Mouse (Mus musculus) kidney, embryonic 15.5 days (tissue): Measurements from ENCODE around the gene S100a4. TPM values are rescaled to one million over a fixed set of nuclear protein-coding genes. Genes with fewer than 3 reads are reported as not detected.

ENCODE experiments used
- ATAC-seq: fragments of 200-750 bp; cut with Nextera tagmentation; replicated peaks from 2 replicates; pipeline ENCODE4 v1.8.0; 2017; ENCODE audit warnings: moderate TSS enrichment; ENCODE audit not compliant: low FRiP score
- H3K27ac ChIP-seq: fragments of 300-500 bp; sonication (generic); 2 replicates; pipeline ENCODE4 v1.5.1; 2015; ENCODE audit warnings: mild to moderate bottlenecking, inconsistent platforms
- H3K27me3 ChIP-seq: fragments of 300-500 bp; sonication (generic); 2 replicates; pipeline ENCODE4 v1.6.1; 2015; ENCODE audit warnings: inconsistent platforms
- H3K36me3 ChIP-seq: fragments of 300-500 bp; sonication (generic); 2 replicates; pipeline ENCODE4 v1.6.1; 2015; ENCODE audit warnings: inconsistent platforms
- H3K4me1 ChIP-seq: fragments of 300-500 bp; sonication (generic); 2 replicates; pipeline ENCODE4 v1.6.1; 2015; ENCODE audit warnings: inconsistent platforms
- H3K4me2 ChIP-seq: fragments of 300-500 bp; sonication (generic); 2 replicates; pipeline ENCODE4 v1.6.1; 2015; ENCODE audit warnings: moderate library complexity, mild to moderate bottlenecking, inconsistent platforms
- H3K4me3 ChIP-seq: fragments of 300-500 bp; sonication (generic); replicated peaks from 2 replicates; pipeline ENCODE4 v1.5.1; 2015; ENCODE audit warnings: mild to moderate bottlenecking, inconsistent platforms
- H3K9ac ChIP-seq: fragments of 300-500 bp; sonication (generic); 2 replicates; pipeline ENCODE4 v1.6.1; 2015; ENCODE audit warnings: mild to moderate bottlenecking, inconsistent platforms
- H3K9me3 ChIP-seq: fragments of 300-500 bp; sonication (generic); replicated peaks from 2 replicates; pipeline ENCODE4 v1.6.1; 2016; ENCODE audit warnings: inconsistent platforms
- WGBS: fragments of 180-500 bp; shearing (Covaris S2); methylation state at CpG from one replicate; pipeline ENCODE4 v1.1.7; 2015; ENCODE audit warnings: mixed read lengths; 5-methylcytosine and 5-hydroxymethylcytosine counted together
- polyA plus RNA-seq: library from polyadenylated mRNA; unstranded; fragments of >200 nt; fragmentation: Nextera tagmentation; extraction: Ambion mirVana; gene quantifications from 2 replicates; pipeline ENCODE4 v1.2.1, GENCODE M21; 2015

S100a4 gene
- polyA plus RNA-seq, 1 experiment from 2014 or later: 4.2 TPM

DNA sequence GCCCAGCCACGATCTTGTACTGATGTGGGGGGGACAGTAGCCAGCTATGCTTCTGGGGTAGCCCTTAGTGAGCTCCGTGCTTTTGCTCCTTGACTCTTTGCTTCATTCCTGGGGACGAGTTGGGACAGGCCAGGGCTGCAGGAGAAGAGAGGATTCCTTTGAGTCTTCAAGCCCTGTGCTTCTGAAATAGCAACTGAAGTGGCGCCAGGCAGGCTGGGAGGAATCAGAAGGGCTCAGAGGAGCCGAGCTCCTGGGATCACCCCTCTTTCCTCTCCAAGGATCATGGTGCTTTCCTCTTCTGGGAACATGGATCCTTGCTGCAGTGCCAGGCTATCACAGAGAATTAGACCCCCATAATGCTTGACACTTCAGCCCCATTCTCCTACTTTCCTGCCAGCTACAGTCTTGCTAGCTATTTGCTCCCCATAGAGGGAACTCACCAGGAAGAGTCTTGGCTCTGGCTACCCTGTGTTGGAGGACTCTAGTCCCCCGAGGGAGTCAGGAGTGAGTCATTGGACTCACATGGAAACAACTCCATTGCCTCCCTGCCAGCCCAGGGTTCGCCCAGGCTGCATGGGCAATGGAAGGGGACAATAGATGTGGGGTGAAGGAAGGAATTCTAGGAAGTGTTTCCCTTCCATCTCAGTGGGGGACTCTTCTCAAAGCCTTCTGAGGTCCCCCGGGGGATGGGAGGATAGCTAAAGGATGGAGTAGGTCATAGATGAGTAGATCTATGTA, 2.9 kb upstream of the S100a4 start:
- no peak overlapping the region for H3K9ac ChIP-seq
- no peaks in the 10 kb centered on the region for H3K36me3 ChIP-seq
- peaks cover 30% of the 10 kb centered on the region for H3K4me1 ChIP-seq
- no peaks in the 10 kb centered on the region for H3K9me3 ChIP-seq
- H3K27ac ChIP-seq: no peak overlapping the region
- no peak for ATAC-seq
- no peak overlapping the region for H3K4me3 ChIP-seq
- WGBS: 85% methylated on average over 8 of the region's 8 CpGs
- no peak overlapping the region for H3K4me2 ChIP-seq
- no peaks in the 10 kb centered on the region for H3K27me3 ChIP-seq

DNA sequence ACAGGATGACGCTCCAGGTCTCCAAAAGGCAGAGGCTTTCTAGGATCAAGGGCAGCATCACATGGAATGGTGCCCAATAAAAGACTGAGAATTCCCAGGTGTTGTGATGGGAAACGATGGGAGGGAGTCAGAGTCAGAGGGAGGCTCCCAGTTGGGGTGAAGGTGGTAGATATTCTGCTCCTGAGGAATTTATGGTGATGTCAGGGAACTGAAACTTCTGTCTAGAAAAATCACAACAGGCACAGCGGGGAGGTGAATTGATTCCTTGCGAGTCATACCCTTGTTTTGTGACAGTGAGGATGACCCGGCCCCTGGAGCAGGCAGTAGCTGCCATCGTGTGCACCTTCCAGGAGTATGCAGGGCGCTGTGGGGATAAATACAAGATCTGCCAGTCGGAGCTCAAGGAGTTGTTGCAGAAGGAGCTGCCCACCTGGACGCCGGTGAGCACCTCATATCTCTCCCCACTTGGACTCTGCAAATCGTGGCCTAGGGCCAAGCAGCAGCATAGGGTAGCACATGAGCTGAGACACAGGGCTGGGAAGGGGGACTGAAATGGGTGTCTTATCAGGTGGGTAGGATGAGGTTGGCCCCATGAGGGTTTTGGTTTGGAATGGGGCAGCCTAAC, 2.0 kb upstream of the S100a4 start, which contains the start of gene Gm42674:
Gene Gm42674 (plus strand): TSS at position 419 of the 625 bp plus-strand sequence.
- Histone ChIP-seq H3K4me2 (no peak within 1 kb of the TSS), H3K9ac (no peak within 1 kb of the TSS), H3K9me3 (no peaks in the 10 kb centered on the region), H3K27ac (no peak within 1 kb of the TSS), H3K36me3 (no peaks in the 10 kb centered on the region), H3K27me3 (no peaks in the 10 kb centered on the region), H3K4me1 (peaks cover 35% of the 10 kb centered on the region), H3K4me3 (no peak within 1 kb of the TSS)
- ATAC-seq: no peak
- 73% methylated on average over 11 of the region's 11 CpGs for WGBS

- peaks cover 29% of the 10 kb centered on the region for H3K4me1 ChIP-seq
- no peak overlapping the region for H3K4me3 ChIP-seq
- H3K27ac ChIP-seq: peak overlapping the region; percentile 76
- ATAC-seq: peak; percentile 66
- no peak overlapping the region for H3K4me2 ChIP-seq
- no peaks in the 10 kb centered on the region for H3K27me3 ChIP-seq
- H3K36me3 ChIP-seq: no peaks in the 10 kb centered on the region
- no peaks in the 10 kb centered on the region for H3K9me3 ChIP-seq
- WGBS: 41% methylated on average over 4 of the region's 4 CpGs
- H3K9ac ChIP-seq: no peak overlapping the region
Measured at GRCm38 (mm10) chr3:90604416-90604815, 845 bp downstream of the S100a4 start.

GRCm38 (mm10) chr3:90605049-90605448, 1.5 kb downstream of the S100a4 start:
- Histone ChIP-seq H3K4me3 (no peak overlapping the region), H3K4me1 (peaks cover 29% of the 10 kb centered on the region), H3K9ac (no peak overlapping the region), H3K9me3 (no peaks in the 10 kb centered on the region), H3K27me3 (no peaks in the 10 kb centered on the region), H3K4me2 (no peak overlapping the region), H3K27ac (peak overlapping the region; percentile 76), H3K36me3 (no peaks in the 10 kb centered on the region)
- no peak for ATAC-seq
- WGBS: 80% methylated on average over 3 of the region's 3 CpGs

- H3K4me2 ChIP-seq: no peak overlapping the region
- H3K36me3 ChIP-seq: no peaks in the 10 kb centered on the region
- no peak for ATAC-seq
- H3K9me3 ChIP-seq: no peaks in the 10 kb centered on the region
- H3K27me3 ChIP-seq: no peaks in the 10 kb centered on the region
- WGBS: 83% methylated on average over 2 of the region's 2 CpGs
- H3K9ac ChIP-seq: no peak overlapping the region
- H3K4me3 ChIP-seq: no peak overlapping the region
- H3K4me1 ChIP-seq: peaks cover 27% of the 10 kb centered on the region
- peak overlapping the region; percentile 76 for H3K27ac ChIP-seq
Measured at GRCm38 (mm10) chr3:90605736-90606135, 2.2 kb downstream of the S100a4 start.

- H3K27ac ChIP-seq: peak overlapping the region; percentile 76
- no peaks in the 10 kb centered on the region for H3K36me3 ChIP-seq
- H3K9me3 ChIP-seq: no peaks in the 10 kb centered on the region
- peaks cover 27% of the 10 kb centered on the region for H3K4me1 ChIP-seq
- WGBS: 73% methylated on average over 6 of the region's 6 CpGs
- no peaks in the 10 kb centered on the region for H3K27me3 ChIP-seq
- no peak overlapping the region for H3K9ac ChIP-seq
- H3K4me3 ChIP-seq: no peak overlapping the region
- no peak overlapping the region for H3K4me2 ChIP-seq
- peak; percentile 44; the same call in 1 of the 2 replicates for ATAC-seq
Measured at GRCm38 (mm10) chr3:90606185-90606584, 2.6 kb downstream of the S100a4 start.

DNA sequence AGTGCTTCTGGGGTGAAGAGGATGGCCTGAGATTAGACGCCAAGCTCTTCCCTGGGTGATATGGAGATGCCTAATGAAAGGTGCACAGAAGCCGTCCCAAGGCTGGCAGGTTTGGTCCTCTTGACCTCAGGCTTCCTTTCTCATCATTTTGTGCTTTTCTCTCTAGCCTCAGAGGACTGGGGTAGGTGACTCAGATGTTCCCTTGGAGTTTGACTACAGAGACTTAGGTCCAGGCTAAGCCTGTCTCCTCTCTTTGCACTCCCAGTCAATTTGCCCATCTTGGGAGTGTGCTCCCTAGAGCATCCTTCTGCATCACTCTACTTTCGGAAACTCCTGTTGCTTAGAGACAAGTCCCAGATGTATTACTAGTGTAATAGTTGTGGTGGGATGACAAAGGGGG, 3.8 kb downstream of the S100a4 start:
- no peak overlapping the region for H3K27ac ChIP-seq
- H3K36me3 ChIP-seq: no peaks in the 10 kb centered on the region
- no peak overlapping the region for H3K4me3 ChIP-seq
- WGBS: 78% methylated on average over 3 of the region's 3 CpGs
- H3K27me3 ChIP-seq: no peaks in the 10 kb centered on the region
- H3K4me2 ChIP-seq: no peak overlapping the region
- no peak overlapping the region for H3K9ac ChIP-seq
- H3K9me3 ChIP-seq: no peaks in the 10 kb centered on the region
- ATAC-seq: no peak
- H3K4me1 ChIP-seq: peaks cover 35% of the 10 kb centered on the region

- no peaks in the 10 kb centered on the region for H3K27me3 ChIP-seq
- WGBS: 68% methylated on average over 3 of the region's 3 CpGs
- no peak for ATAC-seq
Measured at GRCm38 (mm10) chr3:90608223-90608622, 4.7 kb downstream of the S100a4 start, which contains the start of gene S100a5. S100a5 (plus strand) TSS chr3:90608523.

GRCm38 (mm10) chr3:90609102-90609501, 5.5 kb downstream of the S100a4 start:
- H3K9ac ChIP-seq: no peak overlapping the region
- H3K9me3 ChIP-seq: no peaks in the 10 kb centered on the region
- H3K4me1 ChIP-seq: peaks cover 43% of the 10 kb centered on the region
- H3K27me3 ChIP-seq: no peaks in the 10 kb centered on the region
- H3K27ac ChIP-seq: no peak overlapping the region
- no peaks in the 10 kb centered on the region for H3K36me3 ChIP-seq
- no peak overlapping the region for H3K4me3 ChIP-seq
- no peak overlapping the region for H3K4me2 ChIP-seq
- no peak for ATAC-seq

More at GRCm38 (mm10) chr3:90608223-90608622, 4.7 kb downstream of the S100a4 start, which contains the start of gene S100a5:
- Histone ChIP-seq H3K4me2 (no peak within 1 kb of the TSS), H3K9ac (no peak within 1 kb of the TSS), H3K4me3 (no peak within 1 kb of the TSS), H3K4me1 (peaks cover 43% of the 10 kb centered on the region), H3K9me3 (no peaks in the 10 kb centered on the region), H3K27ac (no peak within 1 kb of the TSS), H3K36me3 (no peaks in the 10 kb centered on the region)

DNA sequence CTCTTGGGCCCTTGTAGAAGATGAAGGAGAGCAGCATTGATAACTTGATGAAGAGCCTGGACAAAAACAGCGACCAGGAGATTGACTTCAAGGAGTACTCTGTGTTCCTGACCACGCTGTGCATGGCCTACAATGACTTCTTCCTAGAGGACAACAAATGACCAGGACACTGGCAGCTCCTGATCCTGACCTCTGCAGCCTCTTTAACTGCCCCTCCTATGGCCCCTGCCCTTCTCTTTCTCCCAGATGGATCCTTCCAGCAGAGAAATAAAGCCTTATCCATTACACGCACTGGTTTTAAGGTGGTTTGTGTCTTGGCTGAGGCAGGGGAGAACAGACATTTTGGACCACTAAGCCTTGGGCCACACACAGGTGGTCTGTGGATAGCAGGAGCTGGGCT, 7.9 kb downstream of the S100a4 start:
- Histone ChIP-seq H3K9me3 (no peaks in the 10 kb centered on the region), H3K4me2 (no peak overlapping the region), H3K4me1 (peaks cover 40% of the 10 kb centered on the region), H3K4me3 (no peak overlapping the region), H3K27me3 (no peaks in the 10 kb centered on the region), H3K27ac (no peak overlapping the region), H3K36me3 (no peaks in the 10 kb centered on the region), H3K9ac (no peak overlapping the region)
- ATAC-seq: no peak
- WGBS: 88% methylated on average over 3 of the region's 3 CpGs

DNA sequence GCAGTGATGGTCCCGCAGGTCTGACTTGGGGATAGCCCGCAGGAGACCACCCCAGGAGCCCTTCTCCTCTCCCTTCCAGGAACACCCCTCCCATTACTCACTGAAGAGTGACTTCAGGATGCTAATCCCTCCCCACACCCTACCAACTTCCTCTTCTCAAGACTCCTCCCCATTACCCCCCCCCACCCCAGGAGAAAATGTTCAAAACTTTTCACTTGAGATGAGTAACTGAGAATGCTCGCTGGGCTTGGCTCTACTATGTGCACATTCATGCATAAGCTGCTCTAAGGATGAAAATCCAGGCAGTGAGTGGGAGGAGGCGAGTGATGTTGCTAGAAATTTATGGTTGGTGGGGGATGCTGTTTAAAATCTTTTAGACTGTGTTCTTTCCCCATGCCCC, 8.5 kb downstream of the S100a4 start:
- 51% methylated on average over 4 of the region's 4 CpGs for WGBS
- Histone ChIP-seq H3K9me3 (no peaks in the 10 kb centered on the region), H3K27me3 (no peaks in the 10 kb centered on the region), H3K27ac (no peak overlapping the region), H3K36me3 (no peaks in the 10 kb centered on the region), H3K4me1 (peaks cover 40% of the 10 kb centered on the region), H3K4me3 (no peak overlapping the region), H3K9ac (no peak overlapping the region), H3K4me2 (no peak overlapping the region)
- ATAC-seq: no peak

GRCm38 (mm10) chr3:90612728-90613291, 9.2 kb downstream of the S100a4 start, which contains the start of gene S100a6:
S100a6 (plus strand) TSS chr3:90612882.
- Histone ChIP-seq H3K9me3 (no peaks in the 10 kb centered on the region), H3K4me1 (peaks cover 40% of the 10 kb centered on the region), H3K27me3 (no peaks in the 10 kb centered on the region), H3K4me2 (peak within 1 kb of the TSS; percentile 70), H3K9ac (peak within 1 kb of the TSS; percentile 25; the same call in 1 of the 2 replicates), H3K27ac (0 out of 2 replicates have a peak within 1 kb of the TSS, but pooled peaks have one; percentile 27), H3K36me3 (no peaks in the 10 kb centered on the region), H3K4me3 (peak within 1 kb of the TSS; percentile 41)
- WGBS: 1% methylated on average over 23 of the region's 23 CpGs
- peak; percentile 81 for ATAC-seq
